Mouse (Mus musculus): ENCODE data around the gene Gm45717. TPM values are rescaled to one million over a fixed set of nuclear protein-coding genes. Genes with fewer than 3 reads are reported as not detected.
A peak's percentile ranks its signal among the peaks of the same experiment; 100 is the strongest.
"Not testable (repeated sequence)": the region's sequence is repeated elsewhere in the genome, so short reads cannot be mapped to it uniquely, and the experiment has no call there.

The Gm45717 gene
- polyA plus RNA-seq (2012; rRNA removed), result not detected in 2 replicates

- 4% methylated on average over 11 of the region's 11 CpGs for WGBS
- DNase-seq (ENCODE audit: low read depth, low spot score), result peak; percentile 91
These were observed at the start of gene Gm45717, which contains the start of gene Ifitm2 for GRCm38 (mm10) chr7:140955758-140956555. Gene Gm45717, minus strand, starts transcription at chr7:140955937. Gene Ifitm2, minus strand, starts transcription at chr7:140955987.

GRCm38 (mm10) chr7:141003248-141004010 is 47.7 kb upstream of the Gm45717 start:
- WGBS, result 84% methylated on average over 5 of the region's 5 CpGs

GRCm38 (mm10) chr7:141000881-141001708 is 45.4 kb upstream of the Gm45717 start:
- no peak for DNase-seq (ENCODE audit: low read depth, low spot score)
- 90% methylated on average over 15 of the region's 15 CpGs for WGBS

More at GRCm38 (mm10) chr7:141003248-141004010, 47.7 kb upstream of the Gm45717 start:
- no peak for DNase-seq (ENCODE audit: low read depth, low spot score)

DNA sequence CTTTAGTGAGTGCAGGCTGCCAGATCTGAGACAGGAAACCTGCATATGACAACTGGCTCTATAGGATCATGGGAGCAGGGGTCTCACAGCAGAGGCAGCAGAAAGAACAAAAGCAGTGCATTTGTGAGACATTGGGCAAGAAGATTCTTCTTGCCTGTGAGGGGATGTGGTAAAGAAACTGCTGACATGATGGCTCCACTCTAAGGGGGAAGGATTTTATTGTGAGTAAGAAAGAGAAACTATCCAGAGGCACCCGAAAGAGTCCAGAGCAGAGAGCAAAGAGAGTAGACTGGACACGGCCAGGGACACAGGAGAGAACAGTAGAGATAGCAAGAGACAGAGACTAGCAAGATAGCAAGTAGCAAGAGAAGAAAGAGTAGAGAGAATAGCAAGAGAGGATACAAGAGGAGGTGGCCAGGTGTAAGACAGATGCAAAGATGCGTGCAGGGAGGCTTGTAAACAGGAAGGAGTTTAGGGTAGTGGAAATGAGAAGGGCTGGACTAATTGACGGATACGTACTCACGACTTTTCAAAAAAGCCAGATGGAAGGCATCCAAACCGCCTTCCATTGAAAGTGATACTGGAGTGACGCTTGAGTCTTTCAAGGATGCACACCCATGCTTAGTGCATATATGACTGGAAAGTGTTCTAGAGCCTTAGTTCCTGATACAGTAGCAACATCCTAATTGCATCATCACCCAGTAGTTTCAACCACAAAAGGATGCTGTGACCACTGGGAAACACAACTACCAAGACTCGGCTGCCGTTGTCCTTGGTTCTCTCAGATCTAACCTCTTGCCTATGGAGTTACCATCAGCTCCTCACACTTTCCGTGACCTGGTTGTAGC is 43.3 kb upstream of the Gm45717 start:
- DNase-seq (ENCODE audit: low read depth, low spot score), result no peak
- WGBS, result 63% methylated on average over 11 of the region's 11 CpGs

- 74% methylated on average over 1 of the region's 1 CpGs for WGBS
- no peak for DNase-seq (ENCODE audit: low read depth, low spot score)
These were observed 42.1 kb upstream of the Gm45717 start for GRCm38 (mm10) chr7:140997817-140998216.

DNA sequence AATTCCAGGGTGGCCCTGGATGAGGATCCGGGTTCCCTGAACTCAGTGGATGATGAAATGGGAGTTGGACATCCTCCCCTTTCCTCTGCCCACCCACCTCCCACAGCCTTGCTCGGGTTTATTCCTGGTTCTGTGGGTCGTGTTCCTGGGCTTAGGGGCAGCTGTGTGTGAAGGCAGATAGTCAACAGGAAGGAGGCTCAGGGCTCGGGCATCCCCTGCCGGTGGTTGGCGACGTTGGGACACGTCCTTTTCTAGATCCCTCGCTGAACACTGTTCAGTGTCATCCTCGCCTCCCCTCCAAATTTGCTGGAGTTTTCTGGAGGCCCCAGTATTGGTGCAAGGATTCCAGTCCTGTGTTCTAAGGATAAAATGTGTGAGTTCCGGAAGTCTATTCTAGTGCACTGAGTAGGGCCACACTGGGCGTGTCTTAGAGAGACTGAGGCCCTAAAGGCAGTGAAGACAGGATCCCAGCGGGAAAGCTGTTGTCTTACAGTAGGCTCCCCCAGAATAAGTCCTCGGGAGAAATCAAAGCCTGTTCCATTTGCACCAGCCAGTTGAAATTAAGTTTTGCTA is 35.5 kb upstream of the Gm45717 start:
- DNase-seq (ENCODE audit: low read depth, low spot score), result no peak
- WGBS, result 84% methylated on average over 14 of the region's 14 CpGs

DNA sequence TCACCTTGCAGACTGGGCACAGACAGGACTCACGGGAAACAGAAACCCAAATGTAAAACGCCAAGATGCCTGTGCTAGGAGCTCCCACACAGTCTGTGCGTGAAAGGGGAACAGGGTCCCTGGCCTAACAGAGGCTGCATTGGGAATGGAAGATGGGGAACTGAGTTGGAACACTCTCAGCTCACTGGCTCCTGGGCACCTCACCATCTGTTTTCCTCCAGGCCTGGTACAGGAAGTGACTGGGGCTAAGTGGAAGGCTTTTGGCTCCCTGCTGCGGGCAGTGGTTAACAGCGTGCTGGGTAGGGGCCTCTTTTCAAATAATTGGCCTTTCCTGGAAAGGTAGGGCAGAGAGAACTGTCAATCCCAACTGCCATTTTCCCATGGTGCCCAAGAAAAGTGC is 34.9 kb upstream of the Gm45717 start:
- WGBS, result 63% methylated on average over 5 of the region's 5 CpGs
- no peak for DNase-seq (ENCODE audit: low read depth, low spot score)

- 26% methylated on average over 6 of the region's 6 CpGs for WGBS
- DNase-seq (ENCODE audit: low read depth, low spot score), result no peak
These were observed 34.4 kb upstream of the Gm45717 start for GRCm38 (mm10) chr7:140990185-140990584.

DNA sequence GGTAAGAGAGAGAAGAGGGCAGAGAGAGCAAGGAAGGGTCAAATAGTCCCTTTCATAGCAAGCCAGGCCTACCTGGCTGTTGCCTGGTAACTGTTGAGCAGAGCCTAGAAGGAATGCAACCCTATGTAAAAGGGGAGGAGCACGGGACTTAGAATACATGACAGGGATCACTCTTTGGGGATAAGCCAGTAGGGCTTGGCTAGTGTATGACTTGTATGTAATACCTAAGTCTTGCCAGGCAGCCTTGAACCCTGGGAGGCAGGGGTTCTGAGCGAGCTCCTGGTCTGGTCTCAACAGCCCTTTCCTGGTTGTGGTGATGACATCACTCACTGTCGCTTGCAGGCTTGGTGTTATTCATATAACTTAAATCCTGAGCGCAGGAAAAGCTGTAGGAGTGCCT is 33.3 kb upstream of the Gm45717 start:
- no peak for DNase-seq (ENCODE audit: low read depth, low spot score)
- 68% methylated on average over 4 of the region's 4 CpGs for WGBS

GRCm38 (mm10) chr7:140987182-140988138 is 31.7 kb upstream of the Gm45717 start:
- DNase-seq (ENCODE audit: low read depth, low spot score), result no peak
- WGBS, result 71% methylated on average over 17 of the region's 17 CpGs

GRCm38 (mm10) chr7:140982971-140983370 is 27.2 kb upstream of the Gm45717 start:
- DNase-seq (ENCODE audit: low read depth, low spot score), result no peak
- 95% methylated on average over 7 of the region's 7 CpGs for WGBS

- no peak for DNase-seq (ENCODE audit: low read depth, low spot score)
These were observed 26.0 kb upstream of the Gm45717 start for GRCm38 (mm10) chr7:140981704-140982103.

DNA sequence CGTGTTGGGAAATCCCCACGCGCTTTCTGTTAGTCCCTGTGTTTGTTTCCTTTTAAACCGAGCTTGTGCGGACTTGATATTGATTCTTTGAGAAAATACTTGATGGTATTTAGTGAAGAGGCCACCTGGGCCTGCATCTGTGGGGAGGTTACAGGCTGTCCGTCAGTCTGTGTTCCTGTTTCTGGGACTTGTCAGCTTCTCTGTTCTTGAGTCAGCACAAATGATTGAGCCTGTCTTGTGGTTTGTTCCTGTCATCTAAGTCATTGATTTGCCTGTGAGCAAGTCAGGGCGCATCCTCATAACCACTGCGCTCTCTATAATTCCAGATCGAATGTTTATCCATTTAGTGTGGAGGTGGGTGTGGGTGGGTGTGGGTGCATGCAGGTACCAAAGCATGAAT is 21.0 kb upstream of the Gm45717 start:
- not testable (repeated sequence) for DNase-seq (ENCODE audit: low read depth, low spot score)
- WGBS, result 89% methylated on average over 9 of the region's 9 CpGs

More at GRCm38 (mm10) chr7:140981704-140982103, 26.0 kb upstream of the Gm45717 start:
- WGBS, result 86% methylated on average over 8 of the region's 8 CpGs

DNA sequence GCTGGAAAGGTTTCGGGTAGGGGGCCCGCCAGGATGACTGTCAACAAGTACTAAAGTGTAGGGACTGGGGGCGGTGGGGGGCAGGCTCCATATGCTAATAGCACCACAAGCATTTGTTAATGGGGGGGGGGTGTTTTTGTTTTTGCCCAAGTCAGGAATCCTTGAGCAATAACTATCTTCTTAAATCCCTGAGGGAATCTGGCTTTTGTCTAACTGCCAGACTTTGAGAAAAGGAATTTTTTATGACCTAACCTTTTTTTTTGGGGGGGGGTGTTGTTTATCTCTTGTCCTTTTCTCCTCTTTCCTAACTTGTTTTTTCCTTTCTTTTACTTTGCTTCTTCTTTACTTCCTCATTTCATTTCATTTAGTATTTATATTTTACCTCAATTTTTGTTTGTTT is 19.7 kb upstream of the Gm45717 start:
- no peak for DNase-seq (ENCODE audit: low read depth, low spot score)
- WGBS, result 73% methylated on average over 3 of the region's 3 CpGs

- 63% methylated on average over 9 of the region's 9 CpGs for WGBS
- DNase-seq (ENCODE audit: low read depth, low spot score), result no peak
These were observed 19.2 kb upstream of the Gm45717 start for GRCm38 (mm10) chr7:140974940-140975339.

GRCm38 (mm10) chr7:140973396-140974165 is 17.8 kb upstream of the Gm45717 start:
- DNase-seq (ENCODE audit: low read depth, low spot score), result no peak
- WGBS, result 38% methylated on average over 14 of the region's 14 CpGs
